ENCODE assay signal across 8 mouse cellular contexts in genomic region chr9:50852634-50853349, GRCm38 (mm10). TPM values are rescaled to one million over a fixed set of nuclear protein-coding genes. Genes with fewer than 3 reads are reported as not detected.
DNase-seq lines count a peak whose midpoint lies in the region; ATAC-seq lines count a peak whose summit lies in the region.

No protein-coding gene starts in this region.

- H3K27me3 ChIP-seq in hindbrain, embryonic 15.5 days: no peaks in the 10 kb centered on the region

- no peak overlapping the region for H3K27ac ChIP-seq in hindbrain, embryonic 15.5 days (replicated peaks)

- no peaks in the 10 kb centered on the region for H3K9me3 ChIP-seq in hindbrain, embryonic 15.5 days

- 63% methylated on average over 17 of the region's 17 CpGs for WGBS in hindbrain, embryonic 15.5 days

- H3K36me3 ChIP-seq in hindbrain, embryonic 15.5 days: no peaks in the 10 kb centered on the region

- no peak overlapping the region for H3K9ac ChIP-seq in hindbrain, embryonic 15.5 days

- no peak overlapping the region for H3K4me3 ChIP-seq in hindbrain, embryonic 15.5 days

- peaks cover 23% of the 10 kb centered on the region for H3K4me1 ChIP-seq in hindbrain, embryonic 15.5 days (replicated peaks)

- peak overlapping the region; percentile 12; the same call in 1 of the 2 replicates for H3K4me2 ChIP-seq in hindbrain, embryonic 15.5 days

- peak; percentile 49 to 57 for DNase-seq in kidney, postnatal 4 days
- DNase-seq in kidney, adult 18-20 months: no peak
- peak; percentile 39 for DNase-seq in CD4-positive, CD25-positive, alpha-beta regulatory T cell, adult 2 months (ENCODE audit: low read depth, low spot score)
- peak; percentile 59 for DNase-seq in MN1 (ENCODE audit: low spot score)
- peak; percentile 67 to 72 for DNase-seq in spleen, postnatal 10 days (ENCODE audit: low spot score in 2 of 2)
- no peak for DNase-seq in thymus, postnatal 4 days
- DNase-seq in layer of hippocampus, postnatal 14 days (ENCODE audit: low spot score in 2 of 2): no peak

- ATAC-seq in hindbrain, embryonic 15.5 days (ENCODE audit: low FRiP score, low read depth): no peak

RNA-seq across cellular contexts. Expression of gene Ppp2r1b, which starts 7.7 kb away (rescaled TPM):
- polyA plus RNA-seq in hindbrain, embryonic 15.5 days (2015; fragmentation: Nextera tagmentation; extraction: Ambion mirVana): 43.8 and 44.8 TPM in 2 replicates
- total RNA-seq in layer of hippocampus, postnatal 14 days (2021): 10 to 100 TPM; 14.3 to 16.8 TPM

Comparison
In these comparisons a context has a peak if more than half of its experiments do, and no peak if none do; other contexts are left out.
1. DNase-seq: peak in kidney, postnatal 4 days (2 of 2), CD4-positive, CD25-positive, alpha-beta regulatory T cell, adult 2 months (single experiment), MN1 (single experiment) and spleen, postnatal 10 days (2 of 2); none in kidney, adult 18-20 months (single experiment), thymus, postnatal 4 days (single experiment) and layer of hippocampus, postnatal 14 days (0 of 2).